Mouse (Mus musculus) forebrain, embryonic 16.5 days (tissue): Measurements from ENCODE around the gene Nomo1. TPM values are rescaled to one million over a fixed set of nuclear protein-coding genes. Genes with fewer than 3 reads are reported as not detected.
A peak's percentile ranks its signal among the peaks of the same experiment; 100 is the strongest.

Experiments used
- ATAC-seq: fragments of 200-750 bp; cut with Nextera tagmentation; 2 replicates; pipeline ENCODE4 v1.8.0; 2017; ENCODE audit warnings: mild to moderate bottlenecking, moderate library complexity
- H3K27ac ChIP-seq: fragments of 300-500 bp; sonication (generic); 2 replicates; pipeline ENCODE4 v1.5.1; 2014; ENCODE audit warnings: low read length, control low read depth
- H3K27me3 ChIP-seq: fragments of 300-500 bp; sonication (generic); replicated peaks from 2 replicates; pipeline ENCODE4 v1.6.1; 2014; ENCODE audit warnings: low read length; ENCODE audit not compliant: control insufficient read depth, insufficient read depth
- H3K36me3 ChIP-seq: fragments of 300-500 bp; sonication (generic); 2 replicates; pipeline ENCODE4 v1.6.1; 2014; ENCODE audit not compliant: control insufficient read depth, insufficient read depth
- H3K4me1 ChIP-seq: fragments of 300-500 bp; sonication (generic); replicated peaks from 2 replicates; pipeline ENCODE4 v1.6.1; 2014; ENCODE audit warnings: low read length; ENCODE audit not compliant: control insufficient read depth, insufficient read depth
- H3K4me2 ChIP-seq: fragments of 300-500 bp; sonication (generic); 2 replicates; pipeline ENCODE4 v1.6.1; 2014; ENCODE audit warnings: mild to moderate bottlenecking, low read length, control low read depth
- H3K4me3 ChIP-seq: fragments of 300-500 bp; sonication (generic); replicated peaks from 2 replicates; pipeline ENCODE4 v1.5.1; 2014; ENCODE audit warnings: mild to moderate bottlenecking, low read length, control low read depth
- H3K9ac ChIP-seq: fragments of 300-500 bp; sonication (generic); replicated peaks from 2 replicates; pipeline ENCODE4 v1.6.1; 2014; ENCODE audit warnings: low read depth, low read length, control low read depth
- H3K9me3 ChIP-seq: fragments of 300-500 bp; sonication (generic); 2 replicates; pipeline ENCODE4 v1.6.1; 2016; ENCODE audit warnings: low read length; ENCODE audit not compliant: control insufficient read depth
- WGBS: fragments of 180-500 bp; shearing (Covaris S2); extraction: QIAGEN DNeasy Blood & Tissue Kit; methylation state at CpG from one replicate; pipeline ENCODE4 v1.1.7; 2014; 5-methylcytosine and 5-hydroxymethylcytosine counted together
- polyA plus RNA-seq: library from polyadenylated mRNA; unstranded; fragments of >200 nt; fragmentation: Nextera tagmentation; extraction: Ambion mirVana; gene quantifications from 2 replicates; pipeline ENCODE4 v1.2.1, GENCODE M21; 2015

Nomo1 gene
- polyA plus RNA-seq, 1 experiment from 2014 or later: 47.1 TPM

DNA sequence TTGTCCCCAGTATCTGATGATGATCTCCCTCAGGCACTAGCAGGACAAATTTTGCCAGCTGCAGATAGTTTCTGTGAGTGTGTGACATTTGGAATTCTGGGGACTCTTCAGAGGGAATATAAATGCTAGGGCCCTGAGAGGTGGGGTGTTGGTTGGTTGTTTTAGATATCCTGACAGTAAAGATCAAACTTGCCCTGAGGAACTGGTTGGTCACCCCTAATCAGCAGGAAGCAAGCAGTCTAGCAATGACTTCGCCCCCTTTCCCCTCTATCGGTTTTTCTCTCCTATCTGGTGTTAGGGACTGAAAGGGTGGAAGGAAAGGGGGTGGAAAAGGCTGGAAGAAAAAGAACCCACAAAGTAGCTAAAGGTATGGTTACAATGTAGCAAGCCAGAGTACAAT is 2.0 kb downstream of the Nomo1 start:
- Histone ChIP-seq H3K9ac (no peak overlapping the region), H3K4me3 (no peak overlapping the region)

DNA sequence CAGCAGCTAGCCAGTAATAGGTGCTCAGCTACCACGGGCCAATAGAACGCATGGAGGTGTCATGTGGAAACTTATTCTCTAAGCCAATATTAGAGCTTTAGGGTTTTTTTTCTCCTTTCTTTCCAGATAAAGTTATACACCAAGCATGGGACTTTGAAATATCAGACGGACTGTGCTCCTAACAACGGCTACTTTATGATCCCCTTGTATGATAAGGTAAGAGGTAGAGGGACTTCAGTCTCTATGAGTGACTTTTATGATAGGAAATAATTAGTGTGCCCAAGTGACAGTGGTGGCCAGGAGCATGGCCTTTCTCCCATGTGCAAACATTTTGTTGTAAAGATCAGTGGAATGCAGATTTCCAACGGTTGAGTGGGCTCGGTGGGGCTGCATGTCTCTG is 3.9 kb downstream of the Nomo1 start:
- Histone ChIP-seq H3K27me3 (no peaks in the 10 kb centered on the region), H3K4me3 (no peak overlapping the region), H3K36me3 (peaks cover 13% of the 10 kb centered on the region), H3K4me1 (peaks cover 14% of the 10 kb centered on the region), H3K9me3 (no peaks in the 10 kb centered on the region), H3K9ac (no peak overlapping the region), H3K27ac (no peak overlapping the region), H3K4me2 (no peak overlapping the region)
- WGBS: 94% methylated on average over 6 of the region's 6 CpGs
- no peak for ATAC-seq

More for the DNA sequence above, 2.0 kb downstream of the Nomo1 start:
- Histone ChIP-seq H3K4me1 (peaks cover 14% of the 10 kb centered on the region), H3K9me3 (no peaks in the 10 kb centered on the region), H3K4me2 (no peak overlapping the region), H3K27me3 (no peaks in the 10 kb centered on the region), H3K36me3 (peaks cover 11% of the 10 kb centered on the region; the same call in 1 of the 2 replicates), H3K27ac (no peak overlapping the region)
- ATAC-seq: no peak
- 96% methylated on average over 2 of the region's 2 CpGs for WGBS

DNA sequence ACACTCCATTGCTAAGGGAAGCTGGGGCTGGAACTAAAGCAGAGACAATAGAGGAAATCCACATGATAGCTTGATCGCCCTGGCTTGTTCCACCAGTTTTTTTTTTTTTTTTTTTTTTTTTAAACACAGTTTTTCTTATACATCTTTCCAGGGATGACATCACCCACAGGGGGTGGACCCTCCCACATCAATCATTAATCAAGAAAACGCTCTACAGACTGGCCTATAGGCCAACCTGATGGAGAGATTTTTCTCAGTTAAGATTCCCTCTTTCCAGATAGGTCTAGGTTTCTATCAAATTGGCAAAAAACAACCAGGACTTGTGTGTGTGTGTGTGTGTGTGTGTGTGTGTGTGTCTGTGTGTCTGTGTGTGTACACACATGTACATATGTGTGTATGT is 6.4 kb downstream of the Nomo1 start:
- no peaks in the 10 kb centered on the region for H3K9me3 ChIP-seq
- 72% methylated on average over 2 of the region's 2 CpGs for WGBS
- peaks cover 13% of the 10 kb centered on the region for H3K36me3 ChIP-seq
- H3K4me3 ChIP-seq: no peak overlapping the region
- H3K9ac ChIP-seq: no peak overlapping the region
- ATAC-seq: no peak
- peaks cover 6% of the 10 kb centered on the region for H3K4me1 ChIP-seq
- no peak overlapping the region for H3K27ac ChIP-seq
- no peaks in the 10 kb centered on the region for H3K27me3 ChIP-seq
- H3K4me2 ChIP-seq: no peak overlapping the region

DNA sequence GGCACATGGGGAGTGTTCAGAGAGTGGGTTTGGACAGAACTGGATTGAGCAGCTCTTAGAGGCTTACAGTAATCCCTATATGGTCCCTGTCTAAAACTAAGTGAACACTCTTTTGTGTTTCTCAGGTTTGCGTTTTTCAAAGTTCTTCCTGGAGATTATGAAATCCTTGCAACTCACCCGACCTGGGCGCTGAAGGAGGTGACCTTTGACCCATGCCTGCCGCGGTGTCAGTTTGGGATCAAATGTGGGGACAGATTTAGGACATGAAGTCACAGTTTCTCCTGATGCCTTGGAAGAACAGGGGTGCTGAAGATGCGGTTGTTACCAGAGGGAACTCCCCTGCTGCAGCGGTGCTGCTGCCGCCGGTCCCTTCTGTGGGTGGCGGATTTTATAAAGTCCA is 10.6 kb downstream of the Nomo1 start:
- H3K4me1 ChIP-seq: no peaks in the 10 kb centered on the region
- no peak overlapping the region for H3K4me3 ChIP-seq
- H3K9me3 ChIP-seq: no peaks in the 10 kb centered on the region
- H3K27me3 ChIP-seq: no peaks in the 10 kb centered on the region
- WGBS: 92% methylated on average over 10 of the region's 10 CpGs
- no peak overlapping the region for H3K4me2 ChIP-seq
- peaks cover 26% of the 10 kb centered on the region for H3K36me3 ChIP-seq
- no peak overlapping the region for H3K9ac ChIP-seq
- H3K27ac ChIP-seq: no peak overlapping the region
- ATAC-seq: no peak

DNA sequence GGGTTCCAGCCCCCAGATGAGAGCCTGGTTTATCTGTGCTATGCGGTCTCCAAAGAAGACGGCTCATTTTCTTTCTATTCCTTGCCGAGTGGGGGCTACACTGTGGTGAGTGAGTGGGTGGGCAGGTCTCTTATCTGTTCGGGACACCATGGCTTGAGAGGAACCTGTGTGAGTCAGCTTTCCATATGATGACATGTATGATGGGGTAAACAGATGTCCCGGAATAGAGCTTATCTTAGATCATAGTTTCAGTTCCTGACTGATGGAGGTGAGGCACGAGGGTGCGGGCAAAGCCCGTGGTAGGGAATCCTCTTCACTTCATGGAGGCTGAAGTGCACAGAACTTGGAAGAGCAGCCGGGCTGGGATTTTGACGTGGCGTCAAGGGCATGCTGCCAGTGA is 12.4 kb downstream of the Nomo1 start:
- peaks cover 24% of the 10 kb centered on the region for H3K36me3 ChIP-seq
- ATAC-seq: no peak
- H3K4me2 ChIP-seq: no peak overlapping the region
- H3K9me3 ChIP-seq: no peaks in the 10 kb centered on the region
- 94% methylated on average over 11 of the region's 11 CpGs for WGBS
- no peak overlapping the region for H3K4me3 ChIP-seq
- H3K27ac ChIP-seq: no peak overlapping the region
- H3K4me1 ChIP-seq: no peaks in the 10 kb centered on the region
- H3K27me3 ChIP-seq: no peaks in the 10 kb centered on the region
- H3K9ac ChIP-seq: no peak overlapping the region

DNA sequence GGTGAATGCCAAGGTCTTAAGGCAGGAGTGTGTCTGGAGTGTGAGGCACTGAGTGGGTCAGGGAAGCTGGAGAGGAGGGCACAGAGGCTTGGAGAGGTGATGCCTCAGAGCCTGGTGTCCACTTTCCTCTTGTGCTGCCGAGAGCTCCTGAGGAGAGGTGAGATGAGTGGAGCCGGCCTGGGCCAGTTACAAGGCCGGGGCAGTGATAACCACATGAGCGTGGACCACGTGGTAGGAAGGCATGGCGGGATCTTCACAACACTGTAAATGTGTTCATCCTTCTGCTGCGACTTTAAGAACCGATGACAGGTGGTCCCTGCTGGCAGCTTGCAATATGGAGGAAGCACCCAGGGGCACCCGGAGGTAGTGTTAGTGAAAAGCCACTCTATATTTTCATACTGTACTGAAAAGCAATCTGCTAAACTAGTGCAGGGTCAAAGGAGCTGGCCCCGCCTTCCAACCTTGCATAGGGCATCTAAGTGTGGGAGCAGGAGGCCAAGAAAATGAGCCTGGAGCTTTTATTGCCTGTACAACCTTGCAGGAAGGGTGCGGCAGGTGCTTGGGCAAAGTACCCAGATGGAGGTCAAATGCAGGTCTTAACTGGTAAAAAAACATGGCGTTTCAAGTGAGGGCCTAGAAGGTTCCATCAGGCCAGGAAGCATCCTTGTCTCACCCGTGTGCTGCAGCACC is 14.5 kb downstream of the Nomo1 start:
- H3K27ac ChIP-seq: no peak overlapping the region
- no peaks in the 10 kb centered on the region for H3K27me3 ChIP-seq
- no peaks in the 10 kb centered on the region for H3K9me3 ChIP-seq
- 90% methylated on average over 13 of the region's 13 CpGs for WGBS
- H3K9ac ChIP-seq: no peak overlapping the region
- peaks cover 21% of the 10 kb centered on the region; the same call in 1 of the 2 replicates for H3K36me3 ChIP-seq
- H3K4me2 ChIP-seq: no peak overlapping the region
- no peak overlapping the region for H3K4me3 ChIP-seq
- no peak for ATAC-seq
- H3K4me1 ChIP-seq: no peaks in the 10 kb centered on the region

DNA sequence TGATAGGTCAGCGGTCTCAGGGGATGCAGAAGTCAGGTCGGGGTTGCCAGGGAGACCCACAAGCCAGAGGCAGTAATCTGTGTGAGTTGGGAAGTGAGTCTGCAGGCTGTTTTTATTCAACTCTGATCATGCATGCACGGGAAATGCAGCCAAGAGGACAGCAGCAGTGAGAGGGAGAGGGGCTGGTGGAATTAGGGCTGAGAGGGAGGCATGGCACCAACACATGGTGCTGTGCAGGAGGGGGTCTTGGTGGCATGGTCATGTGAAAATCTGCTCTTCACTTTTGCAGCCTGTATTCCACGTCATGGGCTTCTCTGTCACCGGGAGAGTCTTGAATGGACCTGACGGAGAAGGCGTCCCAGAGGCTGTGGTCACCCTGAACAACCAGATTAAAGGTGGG is 16.5 kb downstream of the Nomo1 start:
- 75% methylated on average over 7 of the region's 7 CpGs for WGBS
- H3K4me1 ChIP-seq: no peaks in the 10 kb centered on the region
- peaks cover 21% of the 10 kb centered on the region; the same call in 1 of the 2 replicates for H3K36me3 ChIP-seq
- no peak overlapping the region for H3K4me2 ChIP-seq
- H3K27ac ChIP-seq: no peak overlapping the region
- no peak overlapping the region for H3K9ac ChIP-seq
- no peak for ATAC-seq
- H3K4me3 ChIP-seq: no peak overlapping the region
- no peaks in the 10 kb centered on the region for H3K9me3 ChIP-seq
- no peaks in the 10 kb centered on the region for H3K27me3 ChIP-seq

DNA sequence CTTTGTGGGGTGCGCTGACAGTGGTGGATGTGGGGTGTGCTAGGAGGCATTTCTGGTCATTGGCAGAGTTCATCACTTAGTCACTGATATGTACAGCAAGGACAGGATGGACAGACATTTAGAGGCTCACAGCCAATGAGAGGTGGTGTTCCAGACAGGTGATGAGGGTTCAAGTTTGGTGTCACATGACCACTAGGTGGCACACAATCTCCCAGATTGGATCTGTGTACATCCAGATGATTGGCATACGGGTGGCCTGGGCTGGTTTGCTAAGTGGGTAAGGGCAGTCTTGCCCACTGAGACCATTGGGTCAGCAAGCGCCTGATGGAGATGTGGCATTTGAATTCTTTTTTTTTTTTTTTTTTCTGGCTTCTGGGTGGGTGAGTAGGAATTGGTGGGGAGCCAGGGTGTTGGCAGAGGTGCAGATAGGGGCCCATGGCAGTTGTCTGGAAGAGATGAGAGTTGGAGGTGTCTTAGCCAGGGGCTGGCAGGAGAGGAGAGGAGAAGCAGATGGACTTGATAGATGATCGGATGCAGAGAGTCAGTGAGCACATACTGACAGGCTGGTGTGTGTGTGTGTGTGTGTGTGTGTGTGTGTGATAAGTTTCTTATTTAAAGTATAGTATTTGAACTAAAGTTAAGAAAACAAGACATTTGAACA is 18.8 kb downstream of the Nomo1 start:
- WGBS: 77% methylated on average over 4 of the region's 4 CpGs
- no peaks in the 10 kb centered on the region for H3K27me3 ChIP-seq
- no peak overlapping the region for H3K4me2 ChIP-seq
- no peak overlapping the region for H3K9ac ChIP-seq
- ATAC-seq: 0 out of 2 replicates have a peak, but pooled peaks have one; percentile 50
- no peaks in the 10 kb centered on the region for H3K9me3 ChIP-seq
- H3K27ac ChIP-seq: no peak overlapping the region
- no peak overlapping the region for H3K4me3 ChIP-seq
- H3K36me3 ChIP-seq: peaks cover 11% of the 10 kb centered on the region
- H3K4me1 ChIP-seq: no peaks in the 10 kb centered on the region

DNA sequence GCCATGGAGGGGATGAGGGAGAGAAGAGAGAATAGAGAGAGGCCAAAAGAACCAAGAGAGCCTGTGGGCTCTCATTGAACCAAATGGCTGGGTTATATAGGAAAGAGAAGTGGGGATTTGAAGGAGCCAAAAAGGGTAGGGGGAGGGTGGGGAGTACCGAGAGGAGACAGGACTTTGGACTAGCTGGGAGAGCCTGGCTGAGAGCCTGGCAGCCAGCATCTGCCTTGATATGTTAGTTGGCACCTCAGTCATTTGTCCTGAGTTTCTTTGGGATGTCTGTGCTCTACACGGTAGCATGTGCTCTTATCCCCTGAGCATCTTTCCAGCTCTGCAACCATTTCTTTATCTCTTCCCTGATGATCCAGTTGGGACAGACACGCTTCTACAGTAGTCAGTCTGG is 20.1 kb downstream of the Nomo1 start:
- 75% methylated on average over 3 of the region's 3 CpGs for WGBS
- ATAC-seq: 0 out of 2 replicates have a peak, but pooled peaks have one; percentile 31
- no peak overlapping the region for H3K9ac ChIP-seq

More for the DNA sequence above, 20.1 kb downstream of the Nomo1 start:
- Histone ChIP-seq H3K4me2 (no peak overlapping the region), H3K36me3 (peaks cover 18% of the 10 kb centered on the region), H3K27ac (no peak overlapping the region), H3K4me3 (no peak overlapping the region), H3K9me3 (no peaks in the 10 kb centered on the region), H3K4me1 (no peaks in the 10 kb centered on the region), H3K27me3 (no peaks in the 10 kb centered on the region)
